Mouse (Mus musculus) brain, embryonic 14.5 days (tissue): ENCODE measurements around the gene BC052040.

Source experiments
- CTCF ChIP-seq: fragments of 200-500 bp; IDR thresholded peaks from 2 replicates; pipeline ENCODE4 v1.5.1; 2012; ENCODE audit warnings: inconsistent platforms, mild to moderate bottlenecking, moderate library complexity, borderline replicate concordance; ENCODE audit not compliant: insufficient read depth, insufficient read length; ENCODE audit errors: extremely low read depth
- POLR2A ChIP-seq: fragments of 200-500 bp; IDR thresholded peaks from 2 replicates; pipeline ENCODE4 v1.6.1; 2012; ENCODE audit warnings: mild to moderate bottlenecking, inconsistent platforms, borderline replicate concordance; ENCODE audit not compliant: poor library complexity, insufficient read depth, insufficient read length, severe bottlenecking; ENCODE audit errors: extremely low read depth

DNA sequence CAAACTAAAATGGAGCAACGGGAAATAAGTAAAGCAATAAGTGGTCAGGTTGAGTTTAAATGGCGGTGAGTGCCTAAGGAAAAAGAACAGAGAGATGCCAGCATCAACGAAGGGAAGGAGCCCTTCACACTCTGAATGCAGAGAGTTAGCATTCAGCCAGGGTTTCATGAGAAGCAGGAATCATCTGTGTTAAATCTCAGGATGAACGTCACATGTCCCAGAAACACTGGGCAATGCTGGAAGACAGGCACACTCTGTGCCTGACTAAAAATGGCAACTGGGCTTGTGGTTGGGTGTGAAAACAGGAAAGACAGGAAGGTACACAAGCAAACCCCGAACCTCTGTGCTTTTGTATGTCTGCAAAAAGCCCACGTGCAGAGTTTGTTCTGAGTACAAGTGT lies 217.3 kb downstream of the BC052040 start:
- TF ChIP-seq CTCF (no peak), POLR2A (no peak)
